Mouse (Mus musculus) lung, adult 18-20 months (tissue): Measurements from ENCODE around the gene Fam171b.

ENCODE experiments used
- DNase-seq, 2 experiments: peaks; one replicate each; pipeline ENCODE4 v3.0.0; 2022; ENCODE audit warnings: mixed read lengths in 2 of 2

Gene Fam171b

GRCm38 (mm10) chr2:83812483-83813272 lies at the start of gene Fam171b:
Gene Fam171b (plus strand): TSS chr2:83812636.
- DNase-seq = peak; percentile 51 to 59

- no peak for DNase-seq
Measured at GRCm38 (mm10) chr2:83766058-83766457, 46.4 kb upstream of the Fam171b start.

GRCm38 (mm10) chr2:83766878-83767277 lies 45.6 kb upstream of the Fam171b start:
- DNase-seq = no peak

GRCm38 (mm10) chr2:83768311-83769047 lies 44.0 kb upstream of the Fam171b start:
- no peak for DNase-seq

- peak; percentile 53 to 71 for DNase-seq
Measured at GRCm38 (mm10) chr2:83771155-83771812, 41.2 kb upstream of the Fam171b start.

- no peak for DNase-seq
Measured at GRCm38 (mm10) chr2:83791330-83792073, 20.9 kb upstream of the Fam171b start.

- no peak for DNase-seq
Measured at GRCm38 (mm10) chr2:83792102-83792501, 20.3 kb upstream of the Fam171b start.

GRCm38 (mm10) chr2:83795766-83796165 lies 16.7 kb upstream of the Fam171b start:
- DNase-seq = no peak

GRCm38 (mm10) chr2:83797902-83798497 lies 14.4 kb upstream of the Fam171b start:
- DNase-seq = no peak

- DNase-seq = no peak
Measured at GRCm38 (mm10) chr2:83813273-83813892, 947 bp downstream of the Fam171b start.

- DNase-seq = peak in 1 of 2 experiments; percentile 3
Measured at GRCm38 (mm10) chr2:83814009-83814408, 1.6 kb downstream of the Fam171b start.

GRCm38 (mm10) chr2:83816147-83816546 lies 3.7 kb downstream of the Fam171b start:
- no peak for DNase-seq

- no peak for DNase-seq
Measured at GRCm38 (mm10) chr2:83825161-83825560, 12.7 kb downstream of the Fam171b start.

GRCm38 (mm10) chr2:83828895-83829539 lies 16.6 kb downstream of the Fam171b start:
- no peak for DNase-seq

- peak in 1 of 2 experiments; percentile 0 for DNase-seq
Measured at GRCm38 (mm10) chr2:83832903-83833302, 20.5 kb downstream of the Fam171b start.

GRCm38 (mm10) chr2:83835313-83836070 lies 23.1 kb downstream of the Fam171b start:
- no peak for DNase-seq

- no peak for DNase-seq
Measured at GRCm38 (mm10) chr2:83848495-83848894, 36.1 kb downstream of the Fam171b start.

- no peak for DNase-seq
Measured at GRCm38 (mm10) chr2:83853423-83853822, 41.0 kb downstream of the Fam171b start.

GRCm38 (mm10) chr2:83856236-83856635 lies 43.8 kb downstream of the Fam171b start:
- no peak for DNase-seq

- DNase-seq = no peak
Measured at GRCm38 (mm10) chr2:83883850-83884420, 71.5 kb downstream of the Fam171b start.
